Mouse (Mus musculus): ENCODE results near the gene Srsf2. TPM values are rescaled to one million over a fixed set of nuclear protein-coding genes. Genes with fewer than 3 reads are reported as not detected.
"Not testable (repeated sequence)": the region's sequence is repeated elsewhere in the genome, so short reads cannot be mapped to it uniquely, and the experiment has no call there.

The Srsf2 gene
- polyA plus RNA-seq, 1 experiment from 2014 or later: 853 TPM

- DNase-seq (ENCODE audit: low spot score): no peak
These were observed 1.4 kb upstream of the Srsf2 start for GRCm38 (mm10) chr11:116854279-116854678.

- DNase-seq (ENCODE audit: low spot score): peak; percentile 95
These were observed 626 bp upstream of the Srsf2 start for GRCm38 (mm10) chr11:116853512-116853928.

DNA sequence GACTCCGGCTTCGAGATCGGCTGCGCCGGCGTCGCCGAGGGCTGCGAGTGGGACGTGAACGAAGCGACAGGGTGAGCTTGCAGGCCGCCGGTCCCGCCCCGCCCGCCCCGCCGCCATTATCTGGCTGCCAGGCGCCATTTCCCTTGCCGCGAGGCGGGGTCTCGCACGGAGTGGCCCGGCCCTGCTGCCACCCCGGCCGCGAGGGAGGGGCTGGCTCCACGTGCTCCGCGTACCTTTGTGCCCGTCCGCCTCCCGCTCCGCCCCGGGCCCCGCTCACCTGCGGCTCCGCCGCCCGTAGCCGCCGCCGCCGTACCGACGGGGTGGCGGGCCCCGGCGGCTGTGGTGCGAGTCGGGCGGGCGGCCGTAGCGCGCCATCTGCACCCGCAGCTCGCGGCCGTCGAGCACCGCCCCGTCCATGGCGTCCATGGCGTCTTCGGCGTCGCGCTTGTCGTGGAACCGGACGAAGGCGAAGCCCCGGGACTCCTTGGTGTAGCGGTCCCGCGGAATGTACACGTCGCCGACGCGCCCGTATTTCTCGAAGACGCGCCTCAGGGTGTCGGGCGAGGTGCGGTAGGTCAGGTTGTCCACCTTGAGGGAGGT, 503 bp downstream of the Srsf2 start, which contains the start of gene Mfsd11:
Gene Mfsd11 (plus strand): TSS at position 150 of the 600 bp plus-strand sequence.
- DNase-seq (ENCODE audit: low spot score): peak; percentile 80

GRCm38 (mm10) chr11:116851576-116852290, 1.2 kb downstream of the Srsf2 start:
- no peak for DNase-seq (ENCODE audit: low spot score)

DNA sequence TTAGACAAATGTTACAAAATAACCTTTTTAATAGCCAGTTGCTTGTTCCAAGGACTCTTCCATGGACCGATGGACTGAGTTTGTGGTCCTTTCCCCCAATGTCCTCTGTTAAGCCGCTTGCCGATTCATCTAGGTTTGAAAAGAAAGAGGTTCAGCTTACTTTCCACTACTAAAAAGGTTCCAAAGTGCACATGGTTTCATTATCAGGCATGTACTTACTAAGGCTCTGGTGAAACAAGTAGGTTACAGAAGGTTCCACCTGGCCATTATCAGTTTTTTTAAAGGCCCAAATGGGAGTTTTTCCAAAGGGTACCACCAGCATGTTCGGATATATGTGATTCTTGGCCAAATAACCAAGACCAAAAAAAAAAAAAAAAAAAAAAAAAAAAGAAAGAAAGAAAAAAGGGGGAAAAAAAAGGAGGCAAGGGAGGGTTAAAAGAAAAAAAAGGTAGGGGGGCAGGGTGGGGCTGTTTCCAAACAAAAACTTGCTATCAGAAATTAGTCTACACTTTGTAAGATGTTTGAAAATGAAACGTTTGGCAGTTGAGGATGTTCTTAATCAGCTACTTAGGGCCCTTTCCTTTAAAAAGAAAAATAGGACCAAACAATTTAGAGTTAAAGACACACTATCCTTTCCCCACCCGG, 1.9 kb downstream of the Srsf2 start:
- DNase-seq (ENCODE audit: low spot score): no peak

DNA sequence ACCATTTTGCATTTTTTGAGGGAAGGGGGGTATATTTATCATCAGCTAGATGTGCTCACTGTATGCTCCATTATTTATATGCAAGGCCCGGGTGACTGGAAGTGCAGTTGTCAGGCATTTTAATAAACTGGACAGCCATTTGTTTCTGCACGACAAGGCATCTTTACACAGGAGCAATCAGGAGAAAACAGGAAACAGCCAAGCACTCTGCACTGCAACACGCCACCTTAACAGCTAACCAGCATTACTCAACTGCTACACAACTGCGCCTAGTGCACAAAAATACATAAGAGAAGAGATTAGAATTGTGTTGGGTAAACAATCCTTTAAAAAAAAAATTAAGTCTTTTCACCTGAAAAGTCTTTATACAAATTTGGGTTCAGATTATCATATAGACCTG, 2.8 kb downstream of the Srsf2 start:
- DNase-seq (ENCODE audit: low spot score): no peak

DNA sequence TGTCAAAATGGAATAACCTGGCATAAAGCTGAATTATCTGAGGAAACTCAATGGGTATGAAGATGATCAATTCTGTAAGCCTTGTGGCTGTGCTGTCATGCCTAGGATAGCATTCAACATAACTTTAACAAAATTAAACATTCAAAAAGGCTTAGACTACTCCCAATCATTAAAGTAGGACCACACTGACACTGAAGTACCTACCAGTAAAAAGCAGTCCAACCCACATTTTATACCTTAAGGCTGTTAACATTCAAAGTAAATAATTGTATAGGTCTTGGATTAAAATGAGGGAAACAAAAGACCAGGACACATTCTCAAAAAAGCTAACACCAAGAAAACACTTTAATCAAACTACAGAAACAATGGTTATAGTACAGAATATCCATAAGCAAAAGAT, 3.3 kb downstream of the Srsf2 start:
- DNase-seq (ENCODE audit: low spot score): no peak

DNA sequence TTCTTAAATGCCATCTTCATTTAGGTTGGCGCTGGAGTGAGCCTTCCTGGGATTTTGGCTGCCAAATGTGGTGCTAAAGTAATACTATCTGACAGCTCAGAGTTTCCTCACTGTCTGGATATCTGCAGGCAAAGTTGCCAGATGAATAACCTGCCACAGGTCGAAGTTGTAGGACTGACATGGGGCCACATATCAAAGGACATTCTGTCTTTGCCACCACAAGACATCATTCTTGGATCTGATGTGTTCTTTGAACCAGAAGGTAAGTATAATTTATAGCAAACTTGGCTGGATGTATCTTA, 4.1 kb downstream of the Srsf2 start:
- DNase-seq (ENCODE audit: low spot score): not testable (repeated sequence)

DNA sequence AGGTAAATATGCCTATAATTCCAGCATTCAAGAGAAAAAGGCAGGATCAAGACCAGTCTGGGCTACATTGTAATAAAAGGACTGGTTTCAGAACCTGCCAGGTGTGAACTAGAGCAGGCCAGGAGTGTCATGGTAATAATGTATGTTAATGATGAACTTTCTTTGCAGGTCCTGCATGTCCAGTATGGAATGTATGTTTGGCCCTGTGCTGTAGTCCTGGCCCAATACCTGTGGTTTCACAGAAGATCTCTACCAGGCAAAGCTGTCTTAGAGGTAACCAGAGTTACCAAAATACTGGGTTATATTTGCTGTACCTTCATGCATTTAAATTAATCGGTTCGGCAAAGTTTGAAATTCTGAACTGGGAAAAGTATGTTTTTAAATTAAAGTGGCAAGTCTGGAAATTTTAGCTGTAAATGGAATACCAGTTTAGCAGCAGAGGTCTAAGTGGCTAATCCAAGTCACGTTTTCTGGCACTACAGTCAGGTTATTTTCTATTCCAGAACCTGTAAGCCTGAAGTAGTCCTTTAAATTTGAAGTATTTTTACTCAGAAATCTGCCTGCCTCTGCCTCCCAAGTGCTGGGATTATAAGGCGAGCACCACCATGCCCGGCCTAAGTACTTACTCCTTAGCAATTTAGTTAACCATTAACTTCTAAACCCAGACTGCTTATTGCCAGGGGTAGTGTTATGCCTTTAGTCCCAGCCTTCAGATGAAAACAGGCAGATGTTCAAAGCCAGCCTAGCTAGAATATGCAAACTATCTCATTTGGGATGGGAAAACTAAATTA, 4.6 kb downstream of the Srsf2 start:
- DNase-seq (ENCODE audit: low spot score): no peak

GRCm38 (mm10) chr11:116847187-116848085, 5.5 kb downstream of the Srsf2 start:
- no peak for DNase-seq (ENCODE audit: low spot score)

DNA sequence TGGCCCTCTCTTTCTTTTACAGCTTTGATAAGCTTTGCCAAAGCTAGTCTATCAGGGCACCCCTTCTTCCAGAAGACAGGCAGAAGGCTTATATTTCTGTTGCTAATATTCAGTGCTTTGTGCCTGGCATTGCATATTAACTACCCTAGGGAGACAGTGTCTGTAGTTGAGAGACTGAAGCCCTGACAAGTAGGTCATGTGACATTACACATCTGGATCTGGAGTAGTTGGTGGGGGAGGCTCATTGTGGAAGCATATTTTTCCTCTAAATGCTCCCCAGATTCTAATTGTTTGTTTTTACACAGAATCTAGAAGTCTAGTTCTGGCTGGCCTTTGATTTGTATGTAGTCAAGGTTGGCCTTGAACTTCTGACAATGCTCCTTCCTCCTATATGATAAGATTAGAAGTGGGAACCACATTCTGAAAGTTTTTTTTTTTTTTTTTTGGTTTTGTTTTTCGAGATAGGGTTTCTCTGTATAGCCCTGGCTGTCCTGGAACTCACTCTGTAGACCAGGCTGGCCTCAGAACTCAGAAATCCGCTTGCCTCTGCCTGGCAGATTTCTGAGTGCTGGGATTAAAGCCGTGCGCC, 6.2 kb downstream of the Srsf2 start:
- DNase-seq (ENCODE audit: low spot score): no peak

GRCm38 (mm10) chr11:116843261-116844233, 9.3 kb downstream of the Srsf2 start, which contains the start of the genes Mettl23 and Jmjd6:
Gene Mettl23, plus strand, starts transcription at chr11:116843278.
Gene Jmjd6, minus strand, starts transcription at chr11:116843449.
- DNase-seq (ENCODE audit: low spot score): peak; percentile 97

DNA sequence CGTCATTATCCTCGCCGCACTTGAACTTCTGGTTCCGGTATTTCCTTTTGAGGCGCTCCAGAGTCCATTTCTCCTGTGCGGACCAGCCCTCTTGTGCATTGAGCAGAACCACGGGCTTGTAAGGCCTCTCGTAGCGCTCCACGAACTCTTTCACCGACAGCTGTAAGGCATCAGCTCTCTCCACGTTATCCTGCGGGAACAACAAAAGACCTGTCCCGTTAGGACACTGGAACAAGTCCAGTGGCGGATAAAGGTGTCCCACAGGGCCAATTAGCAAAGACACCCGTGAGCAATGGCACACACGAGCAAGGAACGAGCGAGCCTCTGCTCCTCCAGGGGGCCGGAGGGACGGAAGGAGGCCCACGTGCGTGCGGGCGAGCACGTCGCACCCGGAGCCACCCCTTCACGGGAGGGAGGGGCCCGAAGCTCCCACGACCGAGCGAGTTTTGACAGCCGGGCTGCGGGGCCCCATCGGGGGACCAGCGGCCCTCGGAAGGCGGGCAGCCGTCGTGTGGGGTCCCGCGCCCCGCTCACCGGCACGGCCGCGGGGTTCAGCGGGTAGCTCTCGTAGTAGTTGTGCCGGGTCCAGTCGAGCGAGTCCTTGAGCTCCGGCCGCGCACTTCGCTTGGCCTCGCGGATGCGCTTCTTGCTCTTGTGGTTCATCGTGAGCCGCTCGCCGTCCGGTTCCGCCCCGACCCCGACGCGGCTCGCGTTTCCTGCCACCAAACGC, 10.2 kb downstream of the Srsf2 start:
- DNase-seq (ENCODE audit: low spot score): peak; percentile 81

DNA sequence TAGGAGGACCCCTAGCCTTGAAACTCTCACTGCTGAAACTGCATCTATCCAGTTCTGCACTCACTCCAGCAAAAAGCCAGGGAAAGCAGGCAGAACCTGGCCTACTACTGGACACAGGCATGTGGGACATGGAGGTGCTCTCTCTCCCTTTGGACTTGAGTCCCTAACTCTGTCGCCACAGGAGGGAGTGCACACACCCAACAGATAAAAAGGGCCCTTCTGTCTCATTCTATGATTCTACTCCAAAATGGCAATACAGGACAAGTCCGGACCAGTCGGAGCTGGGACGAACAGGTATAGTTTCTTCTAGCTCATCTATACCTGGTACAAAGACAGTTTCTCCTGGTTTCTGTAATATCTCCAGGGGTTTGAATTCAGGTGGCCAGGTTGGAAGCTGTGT, 12.1 kb downstream of the Srsf2 start:
- no peak for DNase-seq (ENCODE audit: low spot score)

GRCm38 (mm10) chr11:116839601-116840000, 13.3 kb downstream of the Srsf2 start:
- no peak for DNase-seq (ENCODE audit: low spot score)

DNA sequence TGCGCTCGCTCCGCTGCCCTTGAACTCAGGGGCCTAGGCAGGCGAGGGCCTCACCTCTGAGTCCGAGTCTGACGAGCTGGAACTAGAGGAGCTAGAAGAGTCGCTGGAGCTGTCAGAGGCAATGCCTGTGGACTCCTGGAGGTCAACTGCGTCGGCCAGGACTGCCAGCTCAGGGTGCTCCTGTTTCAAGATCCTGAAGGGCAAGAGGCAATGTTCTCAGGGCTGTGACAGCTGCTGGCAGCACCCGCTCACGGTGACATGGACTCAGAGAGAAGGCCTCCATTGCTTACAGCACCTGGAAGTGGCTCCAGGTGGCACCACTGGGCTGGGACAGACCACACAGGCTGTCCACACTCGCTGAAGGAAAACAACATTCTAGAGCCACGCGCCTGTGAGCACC, 14.0 kb downstream of the Srsf2 start:
- DNase-seq (ENCODE audit: low spot score): no peak

- no peak for DNase-seq (ENCODE audit: low spot score)
These were observed 15.5 kb downstream of the Srsf2 start for GRCm38 (mm10) chr11:116837441-116837840.

- no peak for DNase-seq (ENCODE audit: low spot score)
These were observed 16.6 kb downstream of the Srsf2 start for GRCm38 (mm10) chr11:116836283-116836682.
